Mouse (Mus musculus) E14TG2a.4 (cell line): ENCODE measurements around the gene Unc45b.

ENCODE experiments used
- CTCF ChIP-seq: conservative IDR thresholded peaks from 2 replicates; pipeline ENCODE4 v1.5.1; 2014; ENCODE audit warnings: low read length
- POU5F1 ChIP-seq: IDR thresholded peaks from 2 replicates; pipeline ENCODE4 v1.6.1; 2014; ENCODE audit warnings: low read length, borderline replicate concordance

DNA sequence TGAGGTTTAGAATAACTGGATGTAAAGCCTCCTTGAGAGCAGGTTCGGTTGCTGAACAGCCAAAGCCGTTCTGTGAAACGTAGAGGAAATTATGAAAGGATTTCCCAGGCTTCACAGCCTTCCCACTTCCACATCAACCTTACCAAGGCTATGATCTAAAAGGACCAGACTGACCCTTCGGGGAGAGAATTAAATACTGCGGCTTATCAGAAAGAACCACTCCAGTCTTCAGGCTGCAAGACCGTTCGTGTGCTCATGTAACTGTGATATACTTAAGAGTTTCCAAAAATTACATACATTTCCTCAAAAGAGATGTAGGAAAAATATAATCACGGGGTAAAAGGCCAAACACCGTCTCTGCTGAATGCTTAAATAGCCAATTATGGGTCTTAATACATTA is 47.7 kb upstream of the Unc45b start:
- TF ChIP-seq CTCF (no peak), POU5F1 (no peak)
